Mouse (Mus musculus) lung, postnatal 4 days (tissue): ENCODE measurements around the gene Necab3.
A peak's percentile ranks its signal among the peaks of the same experiment; 100 is the strongest.

Experiments
- DNase-seq, 2 experiments: peaks; one replicate each; pipeline ENCODE4 v3.0.0; 2021

The Necab3 gene

DNA sequence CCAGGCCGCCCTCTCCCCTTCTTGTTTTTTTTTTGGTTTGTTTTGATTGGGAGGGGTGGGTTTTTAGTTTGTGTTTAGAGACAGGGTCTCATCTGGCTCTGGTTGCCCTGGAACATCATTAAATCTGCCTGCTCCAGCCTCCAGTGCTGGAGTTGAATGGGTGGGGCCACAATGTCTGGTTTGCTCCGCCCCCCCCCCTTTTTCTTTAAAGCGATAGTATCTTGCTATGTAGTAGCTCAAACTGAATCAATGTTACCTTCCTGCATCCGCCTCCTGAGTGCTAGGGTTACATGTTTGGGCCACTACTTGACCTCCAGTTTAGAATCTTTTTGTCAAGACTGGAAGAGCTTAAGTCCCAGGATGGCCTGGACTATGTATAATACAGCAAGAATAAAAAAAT, 12.6 kb upstream of the Necab3 start:
- no peak for DNase-seq

DNA sequence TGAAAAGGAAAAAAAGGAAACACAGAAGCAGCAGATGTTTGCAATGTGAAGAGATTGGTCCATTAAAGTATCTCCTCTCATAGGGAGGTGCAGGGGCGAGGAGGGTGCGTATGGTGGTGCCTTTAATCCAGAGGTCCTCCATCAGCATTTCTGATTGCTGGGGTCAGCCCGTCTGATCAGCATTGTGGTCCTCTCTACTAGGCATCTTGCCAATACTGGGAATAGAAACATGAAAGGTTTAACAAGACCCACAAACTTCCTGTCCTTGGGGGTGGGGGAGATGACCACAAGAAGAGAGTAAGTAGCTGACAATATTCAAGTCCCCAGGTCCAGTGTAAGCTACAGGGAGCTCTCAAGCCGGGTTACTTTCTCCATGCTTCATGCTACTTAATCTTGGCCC, 12.0 kb upstream of the Necab3 start:
- no peak for DNase-seq

DNA sequence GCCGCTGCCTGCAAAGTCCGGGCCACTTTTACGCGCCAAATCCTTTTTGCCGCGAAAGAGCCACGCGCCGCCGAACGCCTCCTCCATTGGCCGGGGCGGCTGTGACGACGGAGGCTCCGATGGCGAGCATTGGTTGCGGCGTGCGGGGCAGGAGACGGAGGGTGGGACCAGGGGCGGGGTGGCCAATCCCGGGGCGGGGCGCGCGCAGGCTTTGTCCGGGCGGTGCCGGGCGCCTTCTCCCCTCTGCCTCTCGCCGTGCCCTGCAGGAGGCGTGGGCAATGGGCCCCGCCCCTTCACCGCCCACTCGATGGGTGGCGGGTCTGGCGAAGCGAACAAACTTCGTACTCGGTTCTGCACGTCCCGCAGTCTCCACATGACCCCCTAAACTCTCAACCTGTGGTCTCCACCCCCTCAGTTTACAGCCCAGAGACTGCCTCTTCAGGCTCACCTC, 11.2 kb upstream of the Necab3 start, which contains the start of gene E2f1:
Gene E2f1, minus strand, starts transcription at position 57 of the 451 bp plus-strand sequence.
- DNase-seq, result peak; percentile 96 to 97

DNA sequence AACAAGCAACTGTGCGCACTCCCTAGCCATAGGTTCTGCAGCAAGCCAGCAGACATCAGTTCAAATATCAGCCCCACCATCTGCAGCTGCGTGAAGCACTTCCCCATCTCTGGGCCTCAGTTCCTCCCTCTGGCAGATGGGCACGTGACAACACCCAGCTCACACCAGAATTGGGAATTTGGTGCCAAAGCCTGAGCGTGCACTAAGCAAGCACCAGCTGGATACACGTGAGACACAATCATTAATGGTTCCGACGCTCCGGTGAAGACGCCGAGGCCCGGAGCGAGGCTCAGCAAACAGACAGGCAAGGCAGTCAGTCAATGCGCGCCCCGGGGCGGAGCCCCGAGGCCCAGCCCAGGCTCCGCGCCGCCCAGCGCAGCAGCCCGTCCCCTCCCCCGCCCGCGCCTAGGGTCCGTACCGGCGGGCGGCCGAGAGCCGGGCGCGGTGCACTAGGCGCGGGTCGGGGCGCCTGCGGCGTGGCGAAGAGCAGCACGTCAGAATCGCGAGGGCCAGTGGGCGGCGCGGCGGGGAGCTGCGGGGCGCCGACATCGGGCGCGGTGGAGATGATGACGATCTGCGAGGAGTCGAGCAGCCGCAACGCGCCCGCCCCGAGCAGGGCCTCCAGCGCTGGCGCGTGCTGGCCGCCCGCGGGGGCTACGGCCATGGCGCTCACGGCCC, 10.5 kb upstream of the Necab3 start:
- peak; percentile 74 to 77 for DNase-seq

DNA sequence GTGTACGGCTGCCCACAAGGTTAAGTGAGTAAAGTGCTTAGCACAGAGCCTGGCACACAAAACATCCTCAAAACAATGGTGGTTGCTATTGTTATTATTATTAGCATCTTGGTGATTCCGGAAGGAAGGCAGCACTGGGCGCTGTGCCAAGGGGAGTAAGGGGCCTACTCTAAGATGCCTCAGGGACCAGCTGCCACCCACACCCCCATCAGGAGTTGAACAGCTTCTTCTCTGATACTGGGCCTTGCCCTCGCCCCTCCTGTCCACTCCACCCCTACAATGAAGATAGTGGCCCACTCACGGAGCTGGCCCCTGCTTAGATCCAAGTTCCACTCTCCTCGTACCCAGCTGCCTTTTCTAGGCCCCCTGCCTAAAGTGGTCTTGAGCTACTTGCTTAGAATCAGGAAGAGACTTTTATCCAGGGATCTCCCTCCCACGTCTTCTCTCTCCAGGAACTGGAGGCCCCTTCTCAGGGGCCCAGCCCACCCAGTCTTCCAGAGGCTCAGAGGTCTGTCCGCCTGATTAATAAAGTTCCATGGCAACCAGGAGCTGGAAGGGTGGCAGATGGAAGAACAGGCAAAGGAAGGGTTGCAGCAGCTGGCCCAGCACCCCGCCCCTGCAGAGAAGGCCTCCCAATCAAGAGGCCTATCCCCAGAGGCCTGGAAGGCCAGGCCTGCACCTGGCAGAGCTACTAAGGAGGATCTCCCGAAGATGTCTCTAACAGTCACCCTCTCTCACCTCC, 9.8 kb upstream of the Necab3 start:
- DNase-seq, result peak; percentile 51 to 61

DNA sequence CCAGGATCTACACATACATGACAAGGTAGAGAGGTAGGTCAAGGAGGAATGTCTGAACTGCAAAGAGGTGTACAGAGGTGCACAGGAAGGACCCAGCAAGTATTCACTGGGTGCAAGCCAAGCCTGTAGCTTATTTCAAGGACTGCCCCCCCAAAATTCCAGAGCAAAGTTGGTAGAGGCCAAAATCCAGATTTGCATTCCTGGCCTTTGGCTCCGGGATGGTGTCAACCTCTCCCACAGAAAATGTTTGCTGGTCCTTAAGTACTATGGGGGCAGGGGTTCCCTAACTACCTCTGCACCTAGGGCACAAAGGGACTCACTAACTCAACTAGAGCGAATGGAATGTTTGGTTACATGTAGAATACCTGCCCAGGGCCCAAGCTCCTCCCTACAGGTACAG, 9.1 kb upstream of the Necab3 start:
- DNase-seq, result peak; percentile 45 to 67

DNA sequence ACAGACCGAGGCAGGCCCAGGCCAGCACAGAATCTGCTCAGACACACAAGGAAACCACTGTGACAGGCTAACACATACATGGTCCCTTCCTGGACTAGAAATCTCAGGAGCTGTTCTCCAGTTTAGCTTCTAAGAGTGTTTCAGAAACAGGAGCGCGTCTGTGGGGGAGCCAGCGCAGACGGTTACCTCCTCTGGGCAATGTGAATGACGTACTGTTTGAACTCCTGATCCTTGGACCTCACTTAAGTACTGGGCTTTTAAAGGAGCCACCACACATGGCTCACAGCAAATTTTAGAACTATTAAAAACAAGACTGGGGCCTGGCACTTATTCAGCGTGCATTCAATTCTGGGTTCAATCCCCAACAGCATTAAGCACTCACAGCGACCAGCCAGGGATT, 8.0 kb upstream of the Necab3 start:
- no peak for DNase-seq

DNA sequence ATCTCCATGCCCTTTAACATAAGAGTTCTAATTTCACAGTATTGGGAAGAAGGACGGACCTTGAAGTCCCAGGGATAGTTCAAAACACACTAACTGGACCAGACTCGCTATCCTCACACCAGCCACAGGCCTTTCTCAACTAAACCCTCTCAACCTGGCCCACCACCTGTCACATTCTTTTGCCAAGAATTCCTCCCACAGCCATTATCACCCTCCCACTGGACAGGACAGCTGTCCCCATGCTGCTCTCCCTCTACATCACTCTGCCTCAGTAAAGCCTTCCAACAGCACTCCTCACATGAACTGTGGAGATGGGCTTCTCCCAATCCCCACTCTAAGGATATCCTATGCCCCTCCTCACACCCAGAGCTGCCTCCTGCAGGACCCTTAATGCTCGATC, 6.9 kb upstream of the Necab3 start:
- DNase-seq, result no peak

DNA sequence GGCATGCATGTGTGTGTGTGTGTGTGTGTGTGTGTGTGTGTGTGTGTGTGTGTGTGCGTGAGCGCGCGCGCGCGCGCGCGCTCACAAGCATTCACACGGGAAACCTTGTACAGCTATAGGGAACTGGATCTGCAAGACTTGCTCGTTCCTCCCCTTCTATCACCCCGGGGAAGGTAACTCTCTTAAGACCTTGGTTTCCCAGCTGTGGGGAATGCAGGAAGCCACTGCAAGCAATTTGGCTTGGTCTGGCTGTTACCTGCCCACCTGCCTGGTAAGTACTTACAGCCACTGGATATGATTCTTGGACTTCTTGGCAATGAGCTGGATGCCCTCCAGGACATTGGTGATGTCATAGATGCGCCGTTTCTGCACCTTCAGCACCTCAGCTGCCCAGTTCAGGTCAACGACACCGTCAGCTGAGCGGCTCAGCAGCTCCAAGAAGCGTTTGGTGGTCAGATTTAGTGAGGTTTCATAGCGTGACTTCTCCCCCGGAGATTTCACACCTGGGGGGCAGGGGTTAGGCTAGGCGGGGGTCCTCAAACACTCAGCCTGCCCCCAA, 5.0 kb upstream of the Necab3 start:
- DNase-seq, result no peak

DNA sequence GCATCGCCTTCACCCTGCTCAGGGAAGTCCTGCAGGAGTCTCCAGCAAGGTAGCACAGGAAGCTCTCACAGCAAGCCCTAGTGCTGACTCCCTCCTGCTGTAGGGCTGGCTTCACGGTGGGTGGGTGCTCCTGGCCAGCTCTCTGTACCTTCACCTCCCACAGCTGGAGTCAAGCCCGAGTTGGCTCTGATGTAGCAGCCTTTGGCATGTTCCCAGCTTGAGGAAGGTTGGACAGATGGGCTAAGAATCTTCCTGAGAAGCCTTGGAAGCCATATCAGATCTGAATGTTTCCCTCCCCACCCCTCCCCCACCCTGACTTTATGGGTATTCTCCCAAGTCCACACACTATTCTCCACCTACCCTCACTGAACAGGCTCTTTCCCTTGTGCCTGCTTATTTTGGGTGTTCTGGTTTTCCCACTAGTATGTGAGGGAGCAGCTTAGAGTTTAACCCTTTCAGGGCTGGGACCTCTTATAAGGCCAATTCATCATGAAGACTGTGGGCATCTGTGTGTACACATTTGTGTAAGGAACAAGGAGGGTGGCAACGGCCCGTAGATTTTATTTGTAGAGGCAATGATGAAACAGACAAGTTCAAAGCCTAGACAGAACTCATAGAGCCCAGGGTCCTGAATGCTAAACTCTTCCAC, 1.4 kb downstream of the Necab3 start:
- no peak for DNase-seq

DNA sequence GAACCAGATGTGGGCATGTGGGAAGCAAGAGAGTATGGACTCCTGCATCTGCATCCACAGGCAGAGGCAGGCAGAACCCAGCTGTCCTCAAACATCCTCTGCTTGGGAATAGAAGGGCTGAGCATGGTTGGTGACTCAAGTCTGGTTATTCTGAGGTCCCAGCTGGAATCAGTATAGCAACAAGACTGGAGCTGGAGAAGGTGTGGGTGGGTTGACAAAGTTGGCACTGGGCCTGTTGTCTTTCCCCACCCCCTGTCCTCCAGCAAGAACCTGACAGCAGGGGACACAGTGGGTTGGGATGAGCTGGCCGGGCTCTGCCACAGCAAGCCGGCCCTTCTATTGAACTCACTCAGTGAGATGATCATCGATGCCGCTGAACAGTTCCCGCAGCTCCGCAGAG, 3.5 kb downstream of the Necab3 start:
- no peak for DNase-seq

DNA sequence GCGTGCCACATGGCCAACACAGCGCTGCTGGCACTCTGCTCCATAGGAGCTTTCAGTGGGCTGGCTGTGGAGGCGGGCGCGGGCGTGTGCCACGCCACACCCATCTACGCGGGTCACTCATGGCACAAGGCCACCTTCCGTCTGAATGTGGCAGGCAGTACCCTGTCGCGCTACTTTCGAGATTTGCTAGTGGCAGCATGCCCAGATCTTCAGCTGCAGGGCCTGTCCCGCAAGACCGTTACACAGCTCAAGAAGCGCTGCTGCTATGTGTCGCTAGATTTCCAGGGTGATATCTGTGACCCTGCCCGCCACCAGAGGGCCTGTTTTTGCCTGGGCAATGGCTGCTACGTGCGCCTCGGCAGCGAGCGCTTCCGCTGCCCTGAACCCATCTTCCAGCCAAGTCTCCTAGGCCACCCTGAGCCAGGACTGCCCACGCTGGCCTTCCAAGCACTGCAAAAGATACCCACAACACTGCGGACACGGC, 6.2 kb downstream of the Necab3 start:
- DNase-seq, result peak; percentile 83 to 89

DNA sequence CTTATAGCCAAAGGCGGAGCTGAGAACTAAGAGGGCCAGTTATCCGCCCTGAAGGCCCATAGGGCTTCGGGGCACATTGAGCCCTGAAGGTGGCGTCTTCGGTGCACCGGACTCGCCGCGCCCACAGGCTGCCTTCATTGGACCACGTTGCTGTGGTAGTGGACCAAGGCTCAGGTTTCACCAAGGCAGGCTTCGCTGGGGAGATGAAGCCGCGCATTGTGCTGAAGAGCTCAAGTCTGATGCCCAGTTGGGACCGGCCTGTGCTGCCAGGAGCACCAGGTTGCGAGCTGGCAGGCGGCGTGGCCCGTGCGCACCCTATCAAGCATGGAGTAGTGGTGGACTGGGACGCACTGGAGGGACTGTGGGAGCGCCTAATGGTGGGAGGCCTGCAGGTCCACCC, 6.8 kb downstream of the Necab3 start:
- DNase-seq, result peak in 1 of 2 experiments; percentile 22

DNA sequence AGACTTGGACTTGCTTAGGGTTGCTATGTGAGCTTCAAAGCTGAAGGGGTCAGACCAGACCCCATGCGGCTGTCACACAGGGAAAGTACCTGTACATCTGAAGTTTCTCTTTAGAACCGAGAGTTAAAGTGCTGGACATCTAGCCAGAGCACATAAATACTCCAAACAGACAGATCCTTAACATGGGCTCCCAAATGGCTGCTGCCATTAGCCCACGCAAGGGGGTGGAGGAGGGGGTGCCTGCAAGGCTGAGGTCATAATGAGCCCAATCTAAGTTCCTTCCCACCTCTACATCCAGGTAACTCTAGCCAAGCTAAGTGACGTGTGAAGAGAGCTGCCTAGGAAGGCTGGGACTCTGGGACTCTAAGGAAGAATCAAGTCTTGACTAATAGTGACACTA, 7.2 kb downstream of the Necab3 start, which contains the start of gene Actl10:
Gene Actl10, plus strand, starts transcription at position 301 of the 400 bp plus-strand sequence.
- DNase-seq, result no peak

DNA sequence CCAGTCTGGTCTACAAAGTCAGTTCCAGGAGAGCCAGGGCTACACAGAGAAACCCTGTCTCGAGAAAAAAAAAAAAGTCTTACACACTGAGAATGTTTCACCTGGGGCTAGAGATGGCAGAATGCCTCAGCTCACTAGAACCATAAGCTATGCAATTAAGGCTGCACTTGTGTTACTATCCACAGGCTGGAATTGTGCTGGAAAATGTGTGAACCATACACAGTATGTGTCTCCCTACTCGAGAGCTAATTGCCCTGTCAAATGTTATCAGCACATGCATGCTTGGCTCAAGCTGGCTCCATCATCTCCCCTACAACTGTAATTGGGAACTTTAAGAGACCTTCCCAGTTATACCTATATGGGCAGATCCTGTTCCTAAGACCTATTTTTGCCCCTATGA, 7.8 kb downstream of the Necab3 start:
- no peak for DNase-seq

DNA sequence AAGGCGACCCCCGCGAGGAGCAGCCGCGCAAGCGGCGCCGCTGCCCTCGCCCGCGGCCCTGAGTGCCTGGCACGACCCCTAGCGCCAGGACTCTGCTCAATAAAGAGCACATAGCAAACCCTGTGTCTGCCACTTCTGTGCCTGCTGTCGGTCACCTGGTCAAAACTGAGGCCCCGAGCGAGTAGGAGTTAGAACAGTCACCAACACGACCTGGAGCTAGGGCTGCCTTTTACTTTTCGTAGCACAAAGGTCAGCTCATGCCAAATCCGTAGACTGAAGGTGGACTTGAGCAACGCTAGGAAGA, 8.9 kb downstream of the Necab3 start:
- no peak for DNase-seq

DNA sequence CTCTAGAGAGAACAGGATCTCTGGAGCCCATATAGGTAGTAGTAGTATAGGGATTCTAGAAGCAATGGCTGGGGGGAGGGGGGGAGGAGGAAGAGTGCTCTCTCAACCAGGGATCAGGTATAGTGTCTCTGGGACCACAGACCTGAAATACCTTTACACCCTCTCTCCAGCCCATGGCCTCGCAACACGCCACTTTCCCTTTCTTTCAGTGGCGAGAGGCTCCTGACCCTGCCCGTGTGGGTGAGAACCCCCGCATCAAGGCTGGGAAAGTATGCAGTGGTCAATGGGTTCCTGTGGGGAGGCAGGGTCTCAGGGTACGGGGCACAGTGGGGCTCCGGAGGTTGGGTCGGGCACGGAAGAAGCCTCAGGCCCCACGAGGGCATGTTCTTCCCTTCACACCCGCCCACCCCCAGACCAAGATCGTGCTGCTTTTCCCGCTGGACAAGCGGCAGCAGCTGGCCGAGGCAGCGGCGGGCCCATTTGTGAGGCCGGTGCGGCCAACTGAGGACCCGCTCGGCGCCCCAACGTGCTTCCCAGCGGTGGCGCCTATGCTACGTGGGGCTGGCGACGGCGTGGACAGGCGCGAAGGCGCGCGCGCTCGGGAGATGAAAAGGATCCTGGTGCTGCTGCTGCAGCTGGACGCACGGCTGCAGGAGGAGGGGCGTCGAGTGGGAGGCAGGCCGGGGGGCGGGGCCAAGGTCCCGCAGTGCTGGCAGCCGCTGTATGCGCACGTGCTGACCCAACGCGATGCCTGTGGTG, 9.4 kb downstream of the Necab3 start:
- DNase-seq, result peak; percentile 77 to 85

DNA sequence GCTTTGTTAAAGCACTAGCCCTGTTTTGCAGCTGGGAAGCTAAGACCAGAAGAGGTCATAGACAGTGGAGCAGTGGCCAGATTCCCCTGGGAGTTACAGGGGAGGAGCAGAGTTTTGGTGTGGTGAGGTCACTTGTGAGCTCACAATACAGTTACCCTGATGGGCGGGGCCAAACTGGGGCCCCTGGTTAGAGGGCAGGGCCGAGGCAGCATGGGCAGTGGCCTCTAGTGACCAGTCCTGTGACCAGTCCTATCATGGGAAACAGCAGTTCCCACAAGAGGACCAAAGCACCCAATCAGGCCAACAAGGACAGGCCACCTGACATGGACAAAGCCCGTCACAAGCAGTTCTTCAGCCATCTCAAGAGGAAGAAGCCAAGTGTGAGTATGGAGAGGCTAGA, 10.0 kb downstream of the Necab3 start:
- peak; percentile 41 to 57 for DNase-seq

DNA sequence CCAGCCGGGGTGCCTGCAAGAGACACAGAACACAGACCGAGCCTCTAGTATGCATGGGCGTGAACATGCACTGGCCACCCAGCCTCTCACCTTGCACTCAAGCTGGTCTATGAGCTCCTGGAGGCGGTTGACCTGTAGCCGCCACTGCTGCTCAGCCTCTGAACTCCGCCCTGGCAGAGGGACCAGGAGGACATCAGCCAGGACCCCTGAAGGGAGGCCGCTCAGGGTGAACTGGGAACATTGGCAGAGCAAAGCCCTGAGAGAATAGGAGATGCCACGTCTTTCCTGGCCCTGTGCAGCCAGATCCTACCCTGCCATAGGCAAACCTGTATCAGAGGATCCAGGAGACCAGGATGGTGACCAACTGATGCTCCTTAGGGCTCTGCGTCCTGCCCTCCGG, 12.0 kb downstream of the Necab3 start, which contains the start of gene 1700003F12Rik:
Gene 1700003F12Rik, plus strand, starts transcription at position 375 of the 400 bp plus-strand sequence.
- DNase-seq, result no peak

DNA sequence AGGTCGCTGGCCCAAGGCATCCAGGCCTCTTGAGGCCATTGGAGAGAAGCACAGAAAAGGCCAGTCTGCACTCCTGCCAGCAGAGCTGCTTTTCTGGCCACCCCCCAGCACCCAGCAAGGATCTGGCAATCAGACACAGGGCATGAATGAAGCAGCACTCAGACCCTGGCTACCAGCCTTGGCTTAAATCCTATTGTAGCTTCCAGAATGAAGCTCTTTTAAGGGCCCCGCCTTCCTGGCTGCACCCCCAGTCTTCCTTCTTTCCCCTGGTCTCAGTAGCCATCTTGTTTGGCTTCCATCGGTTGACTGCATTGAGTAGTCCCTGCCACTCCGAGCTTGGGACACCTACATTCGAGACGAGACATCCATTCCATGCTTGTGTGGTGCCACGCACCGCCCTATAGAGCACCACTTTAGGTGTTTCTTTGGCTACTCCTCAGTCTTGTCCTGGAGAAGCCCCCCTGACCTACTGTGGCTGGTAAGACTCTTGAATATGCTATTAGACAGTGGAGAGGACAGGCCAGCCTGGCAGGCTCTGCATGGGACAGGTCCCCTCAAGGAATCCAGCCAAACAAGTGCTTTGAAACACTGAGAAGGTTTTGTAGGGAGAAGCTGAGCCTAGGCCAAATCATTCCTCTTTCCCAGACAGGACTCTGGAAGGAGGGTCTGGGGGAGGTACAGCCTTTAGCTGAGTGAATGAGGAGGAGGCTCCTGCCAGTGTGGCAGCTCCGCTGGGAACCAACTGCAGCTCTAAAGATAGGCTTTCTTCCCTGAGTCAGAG, 14.9 kb downstream of the Necab3 start:
- DNase-seq, result no peak

DNA sequence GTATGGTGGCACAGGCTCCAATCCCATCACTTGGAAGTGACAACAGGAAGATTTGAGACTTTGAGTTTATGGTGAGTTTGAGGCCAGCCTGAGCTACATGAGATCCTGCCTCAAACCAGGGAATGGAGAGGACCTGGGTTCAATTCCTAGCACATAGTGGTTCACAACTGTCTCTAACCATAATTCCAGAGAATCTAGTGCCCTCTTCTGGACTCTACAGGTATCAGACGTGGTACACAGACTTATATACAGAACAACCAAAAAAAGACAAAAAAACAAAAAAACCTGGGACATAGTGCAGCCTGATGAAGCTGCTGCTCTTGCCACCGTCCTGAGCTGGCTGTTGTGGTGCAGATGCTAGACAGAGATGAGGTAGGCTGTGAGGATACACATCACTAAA, 17.1 kb downstream of the Necab3 start:
- no peak for DNase-seq

DNA sequence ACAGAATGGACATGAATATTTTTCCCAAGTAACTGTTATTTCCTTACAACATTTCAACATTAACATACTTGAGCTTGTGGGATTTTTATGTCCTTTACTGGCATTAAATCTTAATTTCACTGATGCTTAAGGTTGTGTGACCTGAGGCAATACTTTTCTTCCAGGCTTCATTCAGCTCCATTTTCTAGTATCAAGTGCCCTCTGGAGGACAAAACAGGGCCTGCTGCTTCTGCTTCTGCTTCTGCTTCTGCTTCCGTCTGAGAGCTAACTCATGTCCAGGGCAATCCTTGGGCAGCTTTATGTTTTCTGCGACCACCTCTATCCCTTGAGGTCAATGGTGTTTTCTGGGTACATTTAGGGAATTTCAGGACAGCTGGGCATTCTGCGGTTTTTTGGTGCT, 19.0 kb downstream of the Necab3 start:
- DNase-seq, result peak in 1 of 2 experiments; percentile 61
